Mouse (Mus musculus) CH12.LX (cell line): ENCODE results near the gene Rap1gds1.
A peak's percentile ranks its signal among the peaks of the same experiment; 100 is the strongest.

Experiments
- CTCF ChIP-seq, 2 experiments: IDR thresholded peaks in 1 of 2; conservative IDR thresholded peaks in 1 of 2; 2 replicates each; pipeline ENCODE4 v1.5.1; 2011 to 2012; ENCODE audit warnings: low read depth in 2 of 2, low read length in 2 of 2, improper control_type of control experiment in 1 of 2, inconsistent platforms in 1 of 2, mild to moderate bottlenecking in 1 of 2, moderate library complexity in 1 of 2
- MEF2A ChIP-seq: IDR thresholded peaks from 2 replicates; pipeline ENCODE4 v1.6.1; 2014; ENCODE audit warnings: low read depth, mild to moderate bottlenecking, inconsistent platforms, low read length, improper control_type of control experiment, borderline replicate concordance
- POLR2A ChIP-seq: IDR thresholded peaks from 2 replicates; pipeline ENCODE4 v1.6.1; 2011; ENCODE audit warnings: low read depth, mild to moderate bottlenecking, improper control_type of control experiment, low read length
- RAD21 ChIP-seq: IDR thresholded peaks from 2 replicates; pipeline ENCODE4 v1.6.1; 2011; ENCODE audit warnings: low read depth, mild to moderate bottlenecking, low read length, improper control_type of control experiment, moderate library complexity

DNA sequence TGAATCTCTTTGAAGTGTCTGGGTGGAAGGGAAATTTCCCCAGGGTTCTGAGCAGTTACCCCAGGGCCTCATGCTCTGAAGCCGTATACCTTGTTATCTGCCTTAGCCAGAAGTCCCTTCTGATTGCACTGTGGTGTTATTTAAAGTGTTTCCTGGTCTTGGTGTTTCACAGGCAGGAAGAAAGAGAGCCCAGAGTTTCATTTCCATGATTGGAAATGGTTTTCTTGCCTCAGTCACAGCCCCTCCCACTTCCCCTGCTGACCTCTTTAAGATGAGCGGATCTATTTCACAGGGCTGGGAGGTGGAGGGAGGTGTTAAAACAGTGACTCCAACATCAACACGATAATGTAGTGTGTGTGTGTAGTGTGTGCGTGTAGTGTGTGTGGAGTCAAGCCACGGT is 181.5 kb downstream of the Rap1gds1 start:
- no peak for TF ChIP-seq POLR2A
- TF ChIP-seq MEF2A: peak; percentile 58; the same call in 1 of the 2 replicates
- TF ChIP-seq RAD21: no peak
- TF ChIP-seq CTCF (conservative IDR thresholded peaks at IDR 0.05 in 1 of 2, IDR thresholded peaks at IDR 0.05 in 1 of 2; ENCODE audit: low read depth in 2 of 2, low read length in 2 of 2): no peak
